Mouse (Mus musculus): ENCODE results near the gene Mfsd13b. TPM values are rescaled to one million over a fixed set of nuclear protein-coding genes. Genes with fewer than 3 reads are reported as not detected.
"Not testable (repeated sequence)": the region's sequence is repeated elsewhere in the genome, so short reads cannot be mapped to it uniquely, and the experiment has no call there.

Gene Mfsd13b
- polyA plus RNA-seq (2015; fragmentation: Nextera tagmentation; extraction: Ambion mirVana) = not detected in 2 replicates

- peak within 1 kb of the TSS; percentile 83 for H3K4me2 ChIP-seq
- peaks cover 12% of the 10 kb centered on the region for H3K36me3 ChIP-seq
- WGBS (ENCODE audit: insufficient replicate concordance) = under 1% methylated on average over 46 of the region's 46 CpGs
- DNase-seq (peak; percentile 98), ATAC-seq (ENCODE audit: low read depth) (peak; percentile 87)
- H3K4me1 ChIP-seq (replicated peaks) = peaks cover 40% of the 10 kb centered on the region
- peak within 1 kb of the TSS; percentile 98 for H3K27ac ChIP-seq
- H3K27me3 ChIP-seq = peaks cover under 1% of the 10 kb centered on the region; the same call in 1 of the 2 replicates
- H3K9ac ChIP-seq = peak within 1 kb of the TSS; percentile 95
- no peaks in the 10 kb centered on the region for H3K9me3 ChIP-seq (replicated peaks)
- H3K4me3 ChIP-seq (replicated peaks) = peak within 1 kb of the TSS; percentile 95
These were observed at the start of gene Mfsd13b, which contains the start of gene Cdr2 for GRCm38 (mm10) chr7:120982200-120982841. Mfsd13b (plus strand) TSS chr7:120982509. Cdr2 (minus strand) TSS chr7:120982312.

- peaks cover 92% of the 10 kb centered on the region for H3K36me3 ChIP-seq
- WGBS (ENCODE audit: insufficient replicate concordance) = 92% methylated on average over 7 of the region's 7 CpGs
- H3K9ac ChIP-seq = peak overlapping the region; percentile 26; the same call in 1 of the 2 replicates
- H3K27me3 ChIP-seq = no peaks in the 10 kb centered on the region
- DNase-seq = no peak
- H3K4me3 ChIP-seq (replicated peaks) = no peak overlapping the region
- H3K4me1 ChIP-seq (replicated peaks) = peaks cover 21% of the 10 kb centered on the region
- no peak overlapping the region for H3K4me2 ChIP-seq
- no peaks in the 10 kb centered on the region for H3K9me3 ChIP-seq (replicated peaks)
- ATAC-seq (ENCODE audit: low read depth) = 0 out of 2 replicates have a peak, but pooled peaks have one; percentile 11
- peak overlapping the region; percentile 49; the same call in 1 of the 2 replicates for H3K27ac ChIP-seq
These were observed 49.2 kb upstream of the Mfsd13b start for GRCm38 (mm10) chr7:120933110-120933509.

GRCm38 (mm10) chr7:120933680-120934195 lies 48.6 kb upstream of the Mfsd13b start:
- H3K4me2 ChIP-seq = peak overlapping the region; percentile 6; the same call in 1 of the 2 replicates
- ATAC-seq (ENCODE audit: low read depth) (peak; percentile 83), DNase-seq (peak; percentile 51)
- no peaks in the 10 kb centered on the region for H3K27me3 ChIP-seq
- H3K4me3 ChIP-seq (replicated peaks) = no peak overlapping the region
- peaks cover 21% of the 10 kb centered on the region for H3K4me1 ChIP-seq (replicated peaks)
- peak overlapping the region; percentile 26 for H3K9ac ChIP-seq
- H3K9me3 ChIP-seq (replicated peaks) = no peaks in the 10 kb centered on the region
- WGBS (ENCODE audit: insufficient replicate concordance) = 37% methylated on average over 5 of the region's 5 CpGs
- peaks cover 92% of the 10 kb centered on the region for H3K36me3 ChIP-seq
- H3K27ac ChIP-seq = peak overlapping the region; percentile 49

- Histone ChIP-seq H3K4me1 (replicated peaks) (peaks cover 21% of the 10 kb centered on the region), H3K4me3 (replicated peaks) (no peak overlapping the region), H3K27ac (no peak overlapping the region), H3K9me3 (replicated peaks) (no peaks in the 10 kb centered on the region), H3K36me3 (peaks cover 92% of the 10 kb centered on the region), H3K9ac (no peak overlapping the region), H3K4me2 (no peak overlapping the region), H3K27me3 (no peaks in the 10 kb centered on the region)
- WGBS (ENCODE audit: insufficient replicate concordance) = 50% methylated on average over 5 of the region's 5 CpGs
- ATAC-seq (ENCODE audit: low read depth) = 0 out of 2 replicates have a peak, but pooled peaks have one; percentile 39
- peak; percentile 55 for DNase-seq
These were observed 47.6 kb upstream of the Mfsd13b start for GRCm38 (mm10) chr7:120934716-120935115.

- 80% methylated on average over 4 of the region's 4 CpGs for WGBS (ENCODE audit: insufficient replicate concordance)
- peaks cover 92% of the 10 kb centered on the region for H3K36me3 ChIP-seq
- H3K27ac ChIP-seq = no peak overlapping the region
- DNase-seq (no peak), ATAC-seq (ENCODE audit: low read depth) (no peak)
- no peaks in the 10 kb centered on the region for H3K9me3 ChIP-seq (replicated peaks)
- H3K9ac ChIP-seq = no peak overlapping the region
- no peaks in the 10 kb centered on the region for H3K27me3 ChIP-seq
- no peak overlapping the region for H3K4me3 ChIP-seq (replicated peaks)
- H3K4me1 ChIP-seq (replicated peaks) = peaks cover 21% of the 10 kb centered on the region
- H3K4me2 ChIP-seq = no peak overlapping the region
These were observed 45.8 kb upstream of the Mfsd13b start for GRCm38 (mm10) chr7:120936522-120936921.

- peaks cover 14% of the 10 kb centered on the region for H3K4me1 ChIP-seq (replicated peaks)
- ATAC-seq (ENCODE audit: low read depth) (no peak), DNase-seq (no peak)
- H3K9me3 ChIP-seq (replicated peaks) = no peaks in the 10 kb centered on the region
- WGBS (ENCODE audit: insufficient replicate concordance) = 83% methylated on average over 9 of the region's 9 CpGs
- no peak overlapping the region for H3K4me2 ChIP-seq
- H3K27ac ChIP-seq = no peak overlapping the region
- no peak overlapping the region for H3K4me3 ChIP-seq (replicated peaks)
- no peaks in the 10 kb centered on the region for H3K27me3 ChIP-seq
- peaks cover 95% of the 10 kb centered on the region for H3K36me3 ChIP-seq
- H3K9ac ChIP-seq = no peak overlapping the region
These were observed 44.1 kb upstream of the Mfsd13b start for GRCm38 (mm10) chr7:120938206-120938605.

- Histone ChIP-seq H3K9me3 (replicated peaks) (no peaks in the 10 kb centered on the region), H3K4me1 (replicated peaks) (no peaks in the 10 kb centered on the region), H3K9ac (no peak overlapping the region), H3K36me3 (peaks cover 93% of the 10 kb centered on the region), H3K27ac (no peak overlapping the region), H3K4me2 (no peak overlapping the region), H3K4me3 (replicated peaks) (no peak overlapping the region), H3K27me3 (no peaks in the 10 kb centered on the region)
- WGBS (ENCODE audit: insufficient replicate concordance) = 84% methylated on average over 12 of the region's 12 CpGs
- peak; percentile 46; the same call in 1 of the 2 replicates for ATAC-seq (ENCODE audit: low read depth)
- DNase-seq = no peak
These were observed 42.0 kb upstream of the Mfsd13b start for GRCm38 (mm10) chr7:120940343-120940742.

- Histone ChIP-seq H3K27me3 (no peaks in the 10 kb centered on the region), H3K27ac (no peak overlapping the region), H3K9me3 (replicated peaks) (no peaks in the 10 kb centered on the region), H3K36me3 (peaks cover 93% of the 10 kb centered on the region), H3K4me2 (no peak overlapping the region), H3K4me3 (replicated peaks) (no peak overlapping the region), H3K4me1 (replicated peaks) (no peaks in the 10 kb centered on the region), H3K9ac (no peak overlapping the region)
- ATAC-seq (ENCODE audit: low read depth) (no peak), DNase-seq (no peak)
- WGBS (ENCODE audit: insufficient replicate concordance) = 84% methylated on average over 6 of the region's 6 CpGs
These were observed 41.1 kb upstream of the Mfsd13b start for GRCm38 (mm10) chr7:120941214-120941613.

- H3K27ac ChIP-seq = no peak overlapping the region
- no peak overlapping the region for H3K9ac ChIP-seq
- no peak for DNase-seq
- no peak overlapping the region for H3K4me2 ChIP-seq
- H3K4me3 ChIP-seq (replicated peaks) = no peak overlapping the region
- H3K27me3 ChIP-seq = no peaks in the 10 kb centered on the region
- H3K4me1 ChIP-seq (replicated peaks) = no peaks in the 10 kb centered on the region
- no peak for ATAC-seq (ENCODE audit: low read depth)
- peaks cover 86% of the 10 kb centered on the region for H3K36me3 ChIP-seq
- 83% methylated on average over 1 of the region's 1 CpGs for WGBS (ENCODE audit: insufficient replicate concordance)
- H3K9me3 ChIP-seq (replicated peaks) = no peaks in the 10 kb centered on the region
These were observed 39.8 kb upstream of the Mfsd13b start for GRCm38 (mm10) chr7:120942506-120942905.

- DNase-seq = no peak
- H3K27ac ChIP-seq = no peak overlapping the region
- no peak for ATAC-seq (ENCODE audit: low read depth)
- H3K9me3 ChIP-seq (replicated peaks) = no peaks in the 10 kb centered on the region
- H3K4me2 ChIP-seq = no peak overlapping the region
- H3K36me3 ChIP-seq = peaks cover 84% of the 10 kb centered on the region
- no peak overlapping the region for H3K4me3 ChIP-seq (replicated peaks)
- H3K4me1 ChIP-seq (replicated peaks) = no peaks in the 10 kb centered on the region
- H3K9ac ChIP-seq = no peak overlapping the region
- 56% methylated on average over 8 of the region's 8 CpGs for WGBS (ENCODE audit: insufficient replicate concordance)
- H3K27me3 ChIP-seq = no peaks in the 10 kb centered on the region
These were observed 38.3 kb upstream of the Mfsd13b start for GRCm38 (mm10) chr7:120943936-120944509.

- not testable (repeated sequence) for H3K27ac ChIP-seq; H3K4me3 ChIP-seq (replicated peaks); H3K27me3 ChIP-seq; H3K4me2 ChIP-seq; DNase-seq; H3K9me3 ChIP-seq (replicated peaks); H3K9ac ChIP-seq; H3K4me1 ChIP-seq (replicated peaks)
- peaks cover 62% of the 10 kb centered on the region for H3K36me3 ChIP-seq
- 85% methylated on average over 7 of the region's 7 CpGs for WGBS (ENCODE audit: insufficient replicate concordance)
- peak; percentile 11; the same call in 1 of the 2 replicates for ATAC-seq (ENCODE audit: low read depth)
These were observed 28.7 kb upstream of the Mfsd13b start for GRCm38 (mm10) chr7:120953591-120953990.
